Mouse (Mus musculus) liver, postnatal 0 days (tissue): ENCODE results near the gene Exoc3l4. TPM values are rescaled to one million over a fixed set of nuclear protein-coding genes. Genes with fewer than 3 reads are reported as not detected.

ENCODE experiments used
- ATAC-seq: fragments of 200-750 bp; cut with Nextera tagmentation; 2 replicates; pipeline ENCODE4 v1.8.0; 2017; ENCODE audit warnings: mild to moderate bottlenecking, moderate library complexity
- DNase-seq: peaks from one replicate; pipeline ENCODE4 v3.0.0-alpha.2; 2016
- H3K27ac ChIP-seq: fragments of 300-500 bp; sonication (generic); 2 replicates; pipeline ENCODE4 v1.5.1; 2014; ENCODE audit warnings: antibody characterized with exemption, moderate library complexity, mild to moderate bottlenecking, low read depth
- H3K27me3 ChIP-seq: fragments of 300-500 bp; sonication (generic); 2 replicates; pipeline ENCODE4 v1.6.1; 2014; ENCODE audit warnings: low read length, control low read depth, mixed read lengths; ENCODE audit not compliant: insufficient read depth
- H3K36me3 ChIP-seq: fragments of 300-500 bp; sonication (generic); replicated peaks from 2 replicates; pipeline ENCODE4 v1.6.1; 2014; ENCODE audit warnings: mild to moderate bottlenecking, control low read depth, low read length, moderate library complexity, mixed read lengths; ENCODE audit not compliant: insufficient read depth
- H3K4me1 ChIP-seq: fragments of 300-500 bp; sonication (generic); 2 replicates; pipeline ENCODE4 v1.6.1; 2014; ENCODE audit warnings: antibody characterized with exemption, mild to moderate bottlenecking, control low read depth; ENCODE audit not compliant: insufficient read depth
- H3K4me2 ChIP-seq: fragments of 300-500 bp; sonication (generic); 2 replicates; pipeline ENCODE4 v1.6.1; 2014; ENCODE audit warnings: low read depth, mild to moderate bottlenecking, low read length, moderate library complexity, mixed read lengths
- H3K4me3 ChIP-seq: fragments of 300-500 bp; sonication (generic); 2 replicates; pipeline ENCODE4 v1.5.1; 2014; ENCODE audit warnings: low read depth, low read length
- H3K9ac ChIP-seq: fragments of 300-500 bp; sonication (generic); replicated peaks from 2 replicates; pipeline ENCODE4 v1.6.1; 2014; ENCODE audit warnings: mild to moderate bottlenecking, moderate library complexity
- H3K9me3 ChIP-seq: fragments of 300-500 bp; sonication (generic); 2 replicates; pipeline ENCODE4 v1.6.1; 2016; ENCODE audit warnings: mild to moderate bottlenecking, control low read depth, low read length, mixed read lengths
- CTCF ChIP-seq: sonication (generic); IDR thresholded peaks from 2 replicates; pipeline ENCODE4 v1.5.1; 2016; ENCODE audit warnings: antibody characterized with exemption, low read depth
- EP300 ChIP-seq: IDR thresholded peaks from 2 replicates; pipeline ENCODE4 v1.6.1; 2016; ENCODE audit warnings: antibody characterized with exemption, low read depth, mild to moderate bottlenecking
- WGBS: fragments of 180-500 bp; shearing (Covaris S2); extraction: QIAGEN DNeasy Blood & Tissue Kit; methylation state at CpG from one replicate; pipeline ENCODE4 v1.1.7; 2014; ENCODE audit not compliant: insufficient replicate concordance; 5-methylcytosine and 5-hydroxymethylcytosine counted together
- polyA plus RNA-seq: library from polyadenylated mRNA; unstranded; fragments of >200 nt; fragmentation: Nextera tagmentation; extraction: Ambion mirVana; gene quantifications from 2 replicates; pipeline ENCODE4 v1.2.1, GENCODE M21; 2015

Exoc3l4 gene
- 13.7 TPM in 2 replicates for polyA plus RNA-seq

DNA sequence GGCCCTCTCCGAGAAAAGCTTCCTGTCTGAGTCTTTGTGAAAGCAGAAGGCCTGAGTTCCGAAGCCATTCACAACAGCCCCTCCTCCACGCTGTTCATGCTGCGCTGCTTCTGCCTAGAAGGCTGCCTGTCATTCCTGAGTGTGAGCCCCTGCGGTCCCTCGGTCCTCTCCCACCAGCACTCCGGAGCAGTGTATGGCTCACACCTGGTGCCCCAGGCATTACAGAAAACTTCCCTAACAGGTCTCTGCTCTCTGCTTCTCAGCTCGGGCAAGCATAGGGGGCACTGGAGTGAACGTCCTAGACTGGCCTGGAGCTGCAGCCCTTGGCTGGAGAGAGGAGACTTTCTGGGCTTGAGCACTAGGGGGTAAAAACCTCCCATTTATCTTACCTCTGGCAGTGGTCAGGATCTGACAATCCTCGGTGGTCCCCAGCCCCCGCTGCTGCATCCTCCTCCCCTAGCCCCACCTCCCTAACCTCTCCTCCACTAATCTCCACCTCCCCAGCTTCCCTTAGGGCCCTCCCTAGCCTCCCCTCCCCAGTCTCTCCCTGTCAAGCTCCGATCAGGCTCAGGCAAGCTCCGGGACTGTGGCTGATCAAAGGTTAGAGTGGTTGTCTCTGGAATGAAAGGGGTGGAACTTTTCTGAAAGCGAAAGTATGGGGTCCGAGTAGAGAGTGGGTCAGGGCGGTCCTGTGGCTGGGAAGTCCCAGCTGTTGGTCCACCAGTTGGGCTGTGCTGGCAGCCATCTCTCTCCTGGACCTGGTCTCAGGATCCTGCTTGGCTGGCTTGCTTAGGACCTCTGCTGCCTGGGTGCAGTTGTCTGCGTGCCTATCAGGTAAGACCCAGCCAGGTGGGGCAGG lies at the start of gene Exoc3l4:
TSS of gene Exoc3l4 (plus strand) at position 97 of the 859 bp plus-strand sequence.
- H3K27ac ChIP-seq, result peak within 1 kb of the TSS; percentile 77
- H3K4me3 ChIP-seq, result peak within 1 kb of the TSS; percentile 41
- H3K4me1 ChIP-seq, result peaks cover 20% of the 10 kb centered on the region
- TF ChIP-seq EP300, result no peak
- no peak for TF ChIP-seq CTCF
- peak within 1 kb of the TSS; percentile 78 for H3K4me2 ChIP-seq
- no peaks in the 10 kb centered on the region for H3K36me3 ChIP-seq
- 5% methylated on average over 17 of the region's 17 CpGs for WGBS
- no peaks in the 10 kb centered on the region for H3K9me3 ChIP-seq
- DNase-seq, result peak; percentile 48
- H3K9ac ChIP-seq, result peak within 1 kb of the TSS; percentile 64
- peak; percentile 76 for ATAC-seq
- H3K27me3 ChIP-seq, result peaks cover 6% of the 10 kb centered on the region

DNA sequence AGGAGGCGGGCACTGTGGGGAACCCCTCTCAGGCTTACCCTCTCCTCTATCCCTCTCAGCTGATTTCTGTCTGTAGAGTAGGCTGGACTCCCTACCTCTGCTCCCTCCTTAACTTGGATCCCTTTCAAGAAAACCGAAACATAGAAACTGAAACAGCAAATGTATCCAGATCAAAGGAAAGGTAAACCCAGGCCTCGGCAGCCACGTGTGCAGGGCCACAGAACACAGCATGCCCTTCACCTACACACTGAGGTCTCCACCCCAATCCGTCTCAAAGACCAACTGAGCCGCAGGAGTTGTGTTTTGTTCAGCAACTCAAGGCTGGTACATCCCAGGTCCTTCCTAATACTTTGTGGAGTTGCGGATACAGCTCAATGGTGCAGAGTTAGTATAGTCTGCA lies 49.8 kb upstream of the Exoc3l4 start:
- WGBS, result 54% methylated on average over 7 of the region's 7 CpGs
- Histone ChIP-seq H3K9ac (no peak overlapping the region), H3K4me1 (peaks cover 29% of the 10 kb centered on the region)

DNA sequence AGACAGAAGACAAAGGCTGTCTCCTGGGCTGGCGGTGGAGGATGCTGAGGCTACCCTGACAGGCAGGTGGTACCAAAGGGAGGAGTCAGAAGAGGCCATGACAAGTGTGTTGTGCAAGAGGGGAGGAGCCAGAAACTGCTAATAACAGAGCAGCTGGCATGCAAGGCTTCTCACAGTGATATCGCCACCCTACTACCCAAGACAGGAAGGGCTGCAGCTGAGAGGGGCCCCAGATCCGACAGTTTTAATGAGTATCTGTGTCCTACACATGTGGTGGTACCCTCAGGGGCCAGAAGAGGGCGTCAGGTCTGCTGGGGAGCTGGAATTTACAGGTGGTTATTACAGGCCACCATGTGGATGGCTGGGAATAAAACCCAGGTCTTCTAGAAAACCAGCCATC lies 46.6 kb upstream of the Exoc3l4 start:
- H3K27me3 ChIP-seq, result no peaks in the 10 kb centered on the region
- H3K9ac ChIP-seq, result no peak overlapping the region
- no peak overlapping the region for H3K4me3 ChIP-seq
- H3K36me3 ChIP-seq, result no peaks in the 10 kb centered on the region
- no peak overlapping the region for H3K4me2 ChIP-seq
- WGBS, result 38% methylated on average over 4 of the region's 4 CpGs
- TF ChIP-seq EP300, result no peak
- peak; percentile 46 for TF ChIP-seq CTCF
- H3K9me3 ChIP-seq, result no peaks in the 10 kb centered on the region
- H3K4me1 ChIP-seq, result peaks cover 37% of the 10 kb centered on the region
- ATAC-seq (peak; percentile 77), DNase-seq (peak; percentile 40)
- H3K27ac ChIP-seq, result peak overlapping the region; percentile 24; the same call in 1 of the 2 replicates

More for the DNA sequence above, 49.8 kb upstream of the Exoc3l4 start:
- Histone ChIP-seq H3K27ac (0 out of 2 replicates have a peak overlapping the region, but pooled peaks have one; percentile 11), H3K27me3 (no peaks in the 10 kb centered on the region), H3K36me3 (no peaks in the 10 kb centered on the region), H3K9me3 (no peaks in the 10 kb centered on the region), H3K4me2 (no peak overlapping the region), H3K4me3 (no peak overlapping the region)
- TF ChIP-seq EP300 (no peak), CTCF (no peak)
- no peak for DNase-seq
- ATAC-seq, result no peak

DNA sequence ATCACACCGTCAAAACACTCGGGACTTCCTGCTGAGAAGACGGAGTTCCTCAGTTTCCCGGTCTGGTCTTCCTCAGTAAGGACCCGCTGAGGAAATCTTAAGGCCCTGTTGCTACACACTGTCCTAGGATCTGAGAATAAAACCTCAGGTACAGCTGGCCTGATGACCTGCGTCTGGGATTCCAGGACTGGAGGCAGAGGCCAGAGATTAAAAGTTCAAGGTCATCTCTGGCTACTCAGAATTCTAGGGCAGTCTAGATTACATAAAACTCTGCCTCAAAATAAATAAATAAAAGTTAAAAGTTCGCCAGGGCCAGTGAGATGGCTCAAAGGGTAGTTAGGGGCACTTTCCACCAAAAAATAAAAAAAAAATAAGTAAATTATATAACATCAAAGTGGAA lies 44.9 kb upstream of the Exoc3l4 start:
- H3K4me1 ChIP-seq, result peaks cover 34% of the 10 kb centered on the region

DNA sequence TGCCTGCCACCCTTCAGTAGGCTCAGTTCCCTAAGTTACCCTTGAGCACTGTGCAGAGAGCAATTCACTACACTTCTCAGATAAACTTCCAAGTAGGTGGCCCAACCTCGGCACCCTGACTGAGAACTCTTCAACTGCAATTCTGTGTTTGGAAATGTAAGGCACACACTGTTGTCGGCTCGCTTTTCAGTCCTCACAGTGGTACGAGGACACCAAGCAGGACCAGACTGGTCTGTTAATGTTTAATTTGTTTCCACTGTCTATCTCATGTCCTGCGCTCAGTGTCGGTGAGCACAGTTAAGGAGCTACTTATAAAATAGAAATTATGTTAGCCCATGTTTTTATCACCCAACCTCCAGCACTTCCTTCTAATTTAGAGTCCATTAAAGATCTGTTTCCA lies 43.4 kb upstream of the Exoc3l4 start:
- ATAC-seq, result no peak
- Histone ChIP-seq H3K4me2 (peak overlapping the region; percentile 51), H3K4me3 (no peak overlapping the region), H3K27me3 (peaks cover 15% of the 10 kb centered on the region), H3K36me3 (no peaks in the 10 kb centered on the region), H3K4me1 (peaks cover 22% of the 10 kb centered on the region), H3K9ac (no peak overlapping the region), H3K9me3 (no peaks in the 10 kb centered on the region), H3K27ac (peak overlapping the region; percentile 29; the same call in 1 of the 2 replicates)
- TF ChIP-seq EP300 (no peak), CTCF (no peak)
- WGBS, result 57% methylated on average over 6 of the region's 6 CpGs
- no peak for DNase-seq

More for the DNA sequence above, 44.9 kb upstream of the Exoc3l4 start:
- H3K9ac ChIP-seq, result no peak overlapping the region
- no peak overlapping the region for H3K4me2 ChIP-seq
- H3K9me3 ChIP-seq, result no peaks in the 10 kb centered on the region
- ATAC-seq (no peak), DNase-seq (no peak)
- WGBS, result 68% methylated on average over 7 of the region's 7 CpGs
- peaks cover 3% of the 10 kb centered on the region for H3K27me3 ChIP-seq
- peak overlapping the region; percentile 29; the same call in 1 of the 2 replicates for H3K27ac ChIP-seq
- no peak overlapping the region for H3K4me3 ChIP-seq
- no peaks in the 10 kb centered on the region for H3K36me3 ChIP-seq
- TF ChIP-seq CTCF, result no peak
- no peak for TF ChIP-seq EP300

DNA sequence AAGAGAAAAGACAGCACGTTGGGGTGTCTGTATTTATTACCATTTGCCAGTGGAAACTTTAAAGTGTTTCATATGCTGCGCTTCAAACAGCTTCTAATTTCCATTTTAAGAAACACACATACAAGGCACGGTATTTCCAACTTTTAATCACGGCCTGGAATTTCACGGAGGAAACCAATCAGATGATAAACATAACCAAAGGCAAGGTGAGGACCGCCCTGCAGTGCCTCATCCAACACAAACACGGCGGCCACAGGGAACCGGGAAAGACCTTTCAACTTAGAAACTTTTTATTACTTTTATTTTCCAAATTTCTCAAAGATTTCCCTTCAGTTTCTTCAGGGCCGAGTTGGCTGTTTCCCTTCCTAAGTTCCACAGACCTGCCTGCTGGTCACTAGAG lies 42.1 kb upstream of the Exoc3l4 start:
- ATAC-seq, result no peak
- TF ChIP-seq CTCF (no peak), EP300 (no peak)
- peak overlapping the region; percentile 48; the same call in 1 of the 2 replicates for H3K27ac ChIP-seq
- no peak for DNase-seq
- H3K4me2 ChIP-seq, result peak overlapping the region; percentile 73
- 64% methylated on average over 10 of the region's 10 CpGs for WGBS
- H3K4me1 ChIP-seq, result peaks cover 21% of the 10 kb centered on the region
- H3K4me3 ChIP-seq, result 0 out of 2 replicates have a peak overlapping the region, but pooled peaks have one; percentile 19
- H3K9ac ChIP-seq, result no peak overlapping the region
- H3K36me3 ChIP-seq, result no peaks in the 10 kb centered on the region
- no peaks in the 10 kb centered on the region for H3K9me3 ChIP-seq
- H3K27me3 ChIP-seq, result peaks cover 15% of the 10 kb centered on the region
